Mouse (Mus musculus) erythroblast, embryonic 14.5 days (primary cell): ENCODE data around the gene Mpp5.

ENCODE experiments used
- GATA1 ChIP-seq: IDR thresholded peaks from 2 replicates; pipeline ENCODE4 v1.6.1; 2012; ENCODE audit warnings: low read length, inconsistent platforms, mixed read lengths
- TAL1 ChIP-seq: IDR thresholded peaks from 3 replicates; pipeline ENCODE4 v1.6.1; 2012; ENCODE audit warnings: low read length, inconsistent platforms, mixed read lengths

DNA sequence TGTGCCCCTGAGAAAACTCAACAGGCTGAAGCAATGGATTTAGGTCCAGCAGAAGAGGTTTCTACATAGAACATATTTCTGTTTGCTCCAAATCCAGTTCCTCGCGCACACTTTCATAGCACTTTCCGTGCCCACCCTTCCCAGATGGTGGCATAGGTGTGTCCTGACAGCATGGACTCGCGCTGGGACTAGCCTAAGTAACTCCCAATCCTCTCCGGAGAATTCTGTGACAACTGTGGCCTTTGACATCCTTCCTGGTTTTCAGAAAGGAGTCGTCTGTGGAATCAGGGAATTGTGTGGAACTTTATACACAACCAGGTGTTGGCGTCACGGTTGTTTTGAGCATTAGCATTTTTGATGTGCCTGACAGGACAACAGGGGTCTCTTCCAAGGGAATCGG is 594 bp upstream of the Mpp5 start:
- TF ChIP-seq GATA1 (no peak), TAL1 (no peak)
